Mouse (Mus musculus) liver, adult 2 months (tissue): ENCODE results near the gene Grik5. TPM values are rescaled to one million over a fixed set of nuclear protein-coding genes. Genes with fewer than 3 reads are reported as not detected.
A peak's percentile ranks its signal among the peaks of the same experiment; 100 is the strongest.

Experiments
- DNase-seq: peaks from one replicate; pipeline ENCODE4 v3.0.0-alpha.2; 2011; ENCODE audit warnings: low read depth, low spot score; ENCODE audit errors: extremely low read depth
- H3K27ac ChIP-seq: fragments of 200-500 bp; replicated peaks from 2 replicates; pipeline ENCODE4 v1.5.1; 2012; ENCODE audit warnings: low read depth, mild to moderate bottlenecking, control low read depth, inconsistent platforms, low read length; ENCODE audit not compliant: insufficient read depth
- H3K27me3 ChIP-seq: fragments of 200-500 bp; 2 replicates; pipeline ENCODE4 v1.6.1; 2012; ENCODE audit warnings: mild to moderate bottlenecking, moderate library complexity, low read length, inconsistent platforms; ENCODE audit not compliant: control insufficient read depth, insufficient read depth
- H3K36me3 ChIP-seq: fragments of 200-500 bp; 2 replicates; pipeline ENCODE4 v1.6.1; 2012; ENCODE audit warnings: low read length, inconsistent platforms; ENCODE audit not compliant: control insufficient read depth, insufficient read depth
- H3K4me1 ChIP-seq: fragments of 200-500 bp; 2 replicates; pipeline ENCODE4 v1.6.1; 2011; ENCODE audit warnings: low read length; ENCODE audit not compliant: control insufficient read depth, insufficient read depth
- H3K4me3 ChIP-seq: fragments of 200-500 bp; 2 replicates; pipeline ENCODE4 v1.5.1; 2011; ENCODE audit warnings: low read depth, mild to moderate bottlenecking, control low read depth, low read length, moderate library complexity; ENCODE audit not compliant: insufficient read depth
- H3K79me2 ChIP-seq: fragments of 200-500 bp; 2 replicates; pipeline ENCODE4 v1.6.1; 2012; ENCODE audit warnings: inconsistent platforms, mild to moderate bottlenecking, low read length, moderate library complexity; ENCODE audit not compliant: control insufficient read depth, insufficient read depth
- H3K9ac ChIP-seq: fragments of 200-500 bp; 2 replicates; pipeline ENCODE4 v1.6.1; 2012; ENCODE audit warnings: low read depth, mild to moderate bottlenecking, control low read depth, inconsistent platforms, low read length
- CTCF ChIP-seq: fragments of 200-500 bp; IDR thresholded peaks from 2 replicates; pipeline ENCODE4 v1.5.1; 2011; ENCODE audit warnings: low read depth, low read length, control low read depth
- POLR2A ChIP-seq: fragments of 200-500 bp; IDR thresholded peaks from 2 replicates; pipeline ENCODE4 v1.6.1; 2011; ENCODE audit warnings: low read length, control low read depth; ENCODE audit not compliant: insufficient read depth; ENCODE audit errors: extremely low read depth
- WGBS: fragments of 180-500 bp; shearing (Covaris S2); methylation state at CpG from one replicate; pipeline ENCODE4 v1.1.7; 2018; 5-methylcytosine and 5-hydroxymethylcytosine counted together
- polyA plus RNA-seq: library from polyadenylated mRNA; depleted of rRNA; stranded (reverse); fragments of >200 nt; gene quantifications from 2 replicates; pipeline ENCODE4 v1.2.3, GENCODE M21; 2012
- total RNA-seq: library from RNA; depleted of rRNA; stranded (reverse); fragments of >200 nt; gene quantifications from 2 replicates; pipeline ENCODE4 v1.2.3, GENCODE M21; 2014

Gene Grik5
- total and polyA plus RNA-seq, 2 experiments: 2.4 to 14.0 TPM

GRCm38 (mm10) chr7:25076663-25077413 lies 4.7 kb upstream of the Grik5 start:
- TF ChIP-seq CTCF (no peak), POLR2A (peak; percentile 90)
- peak overlapping the region; percentile 88 for H3K4me3 ChIP-seq
- peaks cover 7% of the 10 kb centered on the region for H3K4me1 ChIP-seq
- H3K27me3 ChIP-seq: 0 out of 2 replicates have a peak, but pooled peaks cover 3% of the 10 kb centered on the region
- under 1% methylated on average over 56 of the region's 56 CpGs for WGBS
- peak; percentile 98 for DNase-seq
- peak overlapping the region; percentile 90 for H3K27ac ChIP-seq
- peaks cover 15% of the 10 kb centered on the region; the same call in 1 of the 2 replicates for H3K79me2 ChIP-seq
- peaks cover 12% of the 10 kb centered on the region for H3K36me3 ChIP-seq
- peak overlapping the region; percentile 89 for H3K9ac ChIP-seq

GRCm38 (mm10) chr7:25076296-25076662 lies 4.1 kb upstream of the Grik5 start:
- H3K36me3 ChIP-seq: peaks cover 9% of the 10 kb centered on the region
- DNase-seq: no peak
- H3K4me3 ChIP-seq: peak overlapping the region; percentile 55
- 0 out of 2 replicates have a peak, but pooled peaks cover 3% of the 10 kb centered on the region for H3K27me3 ChIP-seq
- H3K79me2 ChIP-seq: peaks cover 15% of the 10 kb centered on the region; the same call in 1 of the 2 replicates
- H3K9ac ChIP-seq: peak overlapping the region; percentile 73
- TF ChIP-seq CTCF (no peak), POLR2A (no peak)
- peaks cover 7% of the 10 kb centered on the region for H3K4me1 ChIP-seq
- peak overlapping the region; percentile 90 for H3K27ac ChIP-seq
- 17% methylated on average over 7 of the region's 7 CpGs for WGBS

- H3K27ac ChIP-seq: no peak overlapping the region
Measured at GRCm38 (mm10) chr7:25073924-25074323, 1.8 kb upstream of the Grik5 start.

GRCm38 (mm10) chr7:25072716-25073390 lies 707 bp upstream of the Grik5 start:
- TF ChIP-seq POLR2A (no peak), CTCF (no peak)
- no peak overlapping the region for H3K27ac ChIP-seq
- DNase-seq: no peak
- H3K4me1 ChIP-seq: peaks cover 7% of the 10 kb centered on the region
- H3K9ac ChIP-seq: peak overlapping the region; percentile 57
- 21% methylated on average over 26 of the region's 33 CpGs for WGBS
- peak overlapping the region; percentile 56 for H3K4me3 ChIP-seq
- H3K27me3 ChIP-seq: 0 out of 2 replicates have a peak, but pooled peaks cover 3% of the 10 kb centered on the region
- no peaks in the 10 kb centered on the region for H3K36me3 ChIP-seq
- peaks cover 6% of the 10 kb centered on the region; the same call in 1 of the 2 replicates for H3K79me2 ChIP-seq

More at GRCm38 (mm10) chr7:25073924-25074323, 1.8 kb upstream of the Grik5 start:
- no peak overlapping the region for H3K9ac ChIP-seq
- 0 out of 2 replicates have a peak, but pooled peaks cover 3% of the 10 kb centered on the region for H3K27me3 ChIP-seq
- 93% methylated on average over 8 of the region's 8 CpGs for WGBS
- no peak for TF ChIP-seq CTCF
- TF ChIP-seq POLR2A: no peak
- peaks cover 7% of the 10 kb centered on the region; the same call in 1 of the 2 replicates for H3K79me2 ChIP-seq
- no peaks in the 10 kb centered on the region for H3K36me3 ChIP-seq
- H3K4me3 ChIP-seq: no peak overlapping the region
- DNase-seq: no peak
- H3K4me1 ChIP-seq: peaks cover 7% of the 10 kb centered on the region

- TF ChIP-seq CTCF (no peak), POLR2A (no peak)
- 83% methylated on average over 2 of the region's 2 CpGs for WGBS
- no peak for DNase-seq
Measured at GRCm38 (mm10) chr7:25068724-25069123, 3.4 kb downstream of the Grik5 start.

More at GRCm38 (mm10) chr7:25068724-25069123, 3.4 kb downstream of the Grik5 start:
- H3K27ac ChIP-seq: no peak overlapping the region
- 0 out of 2 replicates have a peak, but pooled peaks cover 2% of the 10 kb centered on the region for H3K4me1 ChIP-seq
- no peak overlapping the region for H3K4me3 ChIP-seq
- no peaks in the 10 kb centered on the region for H3K79me2 ChIP-seq
- H3K36me3 ChIP-seq: no peaks in the 10 kb centered on the region
- 0 out of 2 replicates have a peak, but pooled peaks cover 3% of the 10 kb centered on the region for H3K27me3 ChIP-seq
- no peak overlapping the region for H3K9ac ChIP-seq
